Mouse (Mus musculus) T-cell, adult 2 months (primary cell): Measurements from ENCODE around the gene Cdh8.

ENCODE experiments used
- DNase-seq: peaks from one replicate; pipeline ENCODE4 v3.0.0; 2022; ENCODE audit warnings: low spot score

The Cdh8 gene

GRCm38 (mm10) chr8:99415966-99416781 is at the start of gene Cdh8:
Gene Cdh8, minus strand, starts transcription at chr8:99416471.
- DNase-seq, result no peak

- no peak for DNase-seq
Observed at GRCm38 (mm10) chr8:99446506-99446905, 30.2 kb upstream of the Cdh8 start.

- DNase-seq, result no peak
Observed at GRCm38 (mm10) chr8:99425901-99426300, 9.6 kb upstream of the Cdh8 start.

GRCm38 (mm10) chr8:99421516-99421915 is 5.2 kb upstream of the Cdh8 start:
- no peak for DNase-seq

- DNase-seq, result no peak
Observed at GRCm38 (mm10) chr8:99419726-99420125, 3.5 kb upstream of the Cdh8 start.

GRCm38 (mm10) chr8:99417456-99417855 is 1.2 kb upstream of the Cdh8 start:
- no peak for DNase-seq

- DNase-seq, result no peak
Observed at GRCm38 (mm10) chr8:99415076-99415965, 950 bp downstream of the Cdh8 start.

- no peak for DNase-seq
Observed at GRCm38 (mm10) chr8:99414483-99414921, 1.8 kb downstream of the Cdh8 start.

- no peak for DNase-seq
Observed at GRCm38 (mm10) chr8:99413877-99414482, 2.3 kb downstream of the Cdh8 start.

GRCm38 (mm10) chr8:99393908-99394307 is 22.4 kb downstream of the Cdh8 start:
- DNase-seq, result no peak

- DNase-seq, result no peak
Observed at GRCm38 (mm10) chr8:99370104-99370503, 46.2 kb downstream of the Cdh8 start.

GRCm38 (mm10) chr8:99369166-99369565 is 47.1 kb downstream of the Cdh8 start:
- DNase-seq, result no peak

GRCm38 (mm10) chr8:99368449-99368848 is 47.8 kb downstream of the Cdh8 start:
- no peak for DNase-seq

GRCm38 (mm10) chr8:99353923-99354322 is 62.3 kb downstream of the Cdh8 start:
- DNase-seq, result no peak

- no peak for DNase-seq
Observed at GRCm38 (mm10) chr8:99353221-99353620, 63.0 kb downstream of the Cdh8 start.

GRCm38 (mm10) chr8:99349456-99349855 is 66.8 kb downstream of the Cdh8 start:
- DNase-seq, result no peak

GRCm38 (mm10) chr8:99348618-99349017 is 67.7 kb downstream of the Cdh8 start:
- no peak for DNase-seq

- no peak for DNase-seq
Observed at GRCm38 (mm10) chr8:99339310-99339709, 77.0 kb downstream of the Cdh8 start.

- DNase-seq, result no peak
Observed at GRCm38 (mm10) chr8:99327559-99327958, 88.7 kb downstream of the Cdh8 start.

- DNase-seq, result no peak
Observed at GRCm38 (mm10) chr8:99314561-99314960, 101.7 kb downstream of the Cdh8 start.

- DNase-seq, result no peak
Observed at GRCm38 (mm10) chr8:99304184-99304583, 112.1 kb downstream of the Cdh8 start.

- DNase-seq, result no peak
Observed at GRCm38 (mm10) chr8:99290201-99290600, 126.1 kb downstream of the Cdh8 start.

- no peak for DNase-seq
Observed at GRCm38 (mm10) chr8:99285103-99285502, 131.2 kb downstream of the Cdh8 start.
